Mouse (Mus musculus) adrenal gland, adult 2 months (tissue): Measurements from ENCODE around the gene Herpud2. TPM values are rescaled to one million over a fixed set of nuclear protein-coding genes. Genes with fewer than 3 reads are reported as not detected.
"Not testable (repeated sequence)": the region's sequence is repeated elsewhere in the genome, so short reads cannot be mapped to it uniquely, and the experiment has no call there.

Source experiments
- DNase-seq: peaks from one replicate; pipeline ENCODE4 v3.0.0; 2021
- polyA plus RNA-seq: library from polyadenylated mRNA; depleted of rRNA; stranded (reverse); fragments of >200 nt; gene quantifications from 2 replicates; pipeline ENCODE4 v1.2.3, GENCODE M21; 2012; rRNA removed
- total RNA-seq, 2 experiments: library from RNA; stranded (reverse); gene quantifications; 2 replicates each; pipeline ENCODE4 v1.2.3; 2021

The Herpud2 gene
- total and polyA plus RNA-seq, 3 experiments: 46.3 to 98.8 (median 51.0) TPM

DNA sequence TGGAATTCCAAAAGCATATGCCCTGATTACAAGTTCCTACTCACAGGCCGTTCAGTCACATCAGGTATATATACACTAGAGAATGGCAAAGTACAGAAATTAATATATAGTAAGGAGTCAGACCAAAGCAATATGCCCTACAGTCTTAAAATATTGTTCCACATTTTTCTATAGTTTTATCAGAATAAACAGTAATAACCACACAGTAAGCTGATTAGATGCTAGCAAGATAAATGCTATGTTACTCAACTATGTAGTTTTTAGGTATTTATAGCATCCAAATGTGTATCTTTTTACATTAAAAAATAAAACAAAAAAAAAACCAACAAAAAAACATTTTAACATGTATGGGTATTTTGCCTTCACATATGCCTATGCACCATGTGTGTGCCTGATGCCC, 5.7 kb downstream of the Herpud2 start:
- no peak for DNase-seq

DNA sequence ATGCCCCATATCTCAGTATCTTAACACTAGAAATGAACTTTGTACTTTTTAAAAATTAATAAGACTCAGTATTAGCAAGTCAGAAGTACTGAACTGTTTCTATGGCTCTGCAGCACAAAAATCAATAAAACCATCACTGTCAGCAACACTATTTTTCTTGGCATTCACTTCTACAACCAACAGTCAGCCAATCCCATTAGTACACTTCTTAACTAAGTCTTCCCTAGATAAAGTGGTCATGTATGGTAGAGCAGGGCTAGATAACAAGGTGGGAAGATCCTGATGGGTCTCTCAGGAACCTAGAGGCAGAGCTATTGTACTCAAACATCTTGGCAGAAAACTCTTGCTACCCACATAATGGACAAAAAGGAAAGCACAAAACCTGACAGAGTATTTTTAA, 7.7 kb downstream of the Herpud2 start:
- no peak for DNase-seq

DNA sequence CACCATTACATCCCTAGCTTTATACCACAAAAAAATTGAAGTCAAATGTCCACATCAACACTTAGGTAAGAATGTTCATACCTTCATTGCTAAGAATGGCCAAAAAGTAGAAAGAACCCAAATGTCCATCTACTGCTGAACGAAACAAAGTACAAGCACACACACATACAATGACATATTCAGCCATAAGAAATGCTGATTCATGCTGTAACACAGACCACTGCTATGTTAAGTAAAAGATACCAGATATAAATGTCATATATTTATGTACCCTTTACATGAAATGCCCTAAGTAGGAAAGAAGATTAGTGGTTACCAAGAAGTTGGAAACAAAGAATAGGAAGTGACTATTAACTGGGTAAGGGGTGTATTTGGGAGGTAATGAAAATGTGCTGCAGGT, 8.6 kb downstream of the Herpud2 start:
- DNase-seq: no peak

DNA sequence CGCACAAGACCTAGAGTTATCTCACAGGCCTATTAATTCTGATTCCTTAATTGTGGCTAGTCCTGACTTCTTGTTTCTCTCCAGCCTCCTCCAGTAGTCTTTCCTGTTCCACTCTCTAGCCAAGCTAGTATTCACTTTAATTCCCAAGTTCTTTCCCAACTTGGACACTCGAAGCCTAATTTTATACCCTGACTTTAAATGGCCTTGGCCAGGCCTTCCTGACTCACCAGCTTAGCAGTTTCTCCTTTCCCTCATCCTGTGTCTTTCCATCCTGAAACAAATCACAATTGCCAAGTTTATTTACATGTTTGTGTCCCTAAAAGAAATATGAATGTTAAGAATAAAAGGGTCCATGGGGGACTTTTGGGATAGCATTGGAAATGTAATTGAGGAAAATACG, 9.6 kb downstream of the Herpud2 start:
- DNase-seq: peak; percentile 55

DNA sequence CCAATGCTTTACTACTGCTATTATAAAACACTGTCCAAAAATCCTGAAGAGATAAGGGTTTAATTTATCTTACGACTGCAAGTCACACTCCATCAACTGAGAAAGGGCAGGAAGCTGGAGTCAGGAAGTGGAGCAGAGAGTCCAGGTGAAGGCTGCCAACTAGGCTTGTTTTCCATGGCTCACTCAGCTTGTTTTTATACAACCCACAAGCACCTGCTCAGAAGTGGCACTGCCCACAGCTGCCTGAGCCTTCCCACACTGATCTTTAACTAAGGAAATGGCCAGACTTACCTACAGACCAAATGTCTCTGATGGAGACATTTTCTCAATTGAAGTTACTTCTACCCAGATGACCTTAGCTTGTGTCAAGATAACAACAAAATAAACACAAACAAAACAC, 11.3 kb downstream of the Herpud2 start:
- peak; percentile 14 for DNase-seq

DNA sequence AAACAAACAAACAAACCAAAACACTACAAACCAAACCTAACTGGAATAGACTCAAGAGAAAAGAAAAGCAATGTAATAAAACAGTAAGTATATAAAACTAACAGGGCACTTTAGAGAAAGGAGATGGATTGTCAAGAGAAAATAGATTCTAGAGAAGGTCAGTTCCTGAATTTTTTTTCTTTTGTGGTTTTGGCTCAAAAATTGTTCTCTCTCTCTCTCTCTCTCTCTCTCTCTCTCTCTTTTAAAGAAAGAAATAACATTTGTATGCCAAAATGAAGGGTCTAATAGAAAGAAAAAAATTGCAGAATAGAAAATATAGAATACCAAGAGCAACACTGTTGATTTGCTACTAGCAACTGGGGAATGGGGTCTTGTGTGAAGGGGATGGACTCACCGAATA, 12.7 kb downstream of the Herpud2 start:
- no peak for DNase-seq

DNA sequence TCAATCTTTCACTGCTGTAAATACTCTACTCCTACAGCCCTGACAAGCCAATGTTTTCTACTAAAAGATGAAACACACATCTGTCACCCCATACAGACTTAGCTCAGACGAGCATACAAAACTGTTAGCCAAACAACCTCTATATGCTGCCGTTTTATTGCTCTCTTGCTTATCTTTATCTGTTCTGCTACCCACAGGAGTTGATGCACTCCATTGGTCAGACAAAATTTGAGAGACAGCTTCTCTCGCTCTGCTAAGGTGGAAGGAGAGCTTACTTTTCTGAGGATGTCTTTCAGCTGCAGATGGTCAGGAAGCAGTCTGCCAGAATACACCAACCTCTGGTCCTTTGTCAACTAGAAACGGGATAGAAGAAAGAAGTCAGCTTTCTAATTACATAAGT, 18.7 kb downstream of the Herpud2 start:
- no peak for DNase-seq

DNA sequence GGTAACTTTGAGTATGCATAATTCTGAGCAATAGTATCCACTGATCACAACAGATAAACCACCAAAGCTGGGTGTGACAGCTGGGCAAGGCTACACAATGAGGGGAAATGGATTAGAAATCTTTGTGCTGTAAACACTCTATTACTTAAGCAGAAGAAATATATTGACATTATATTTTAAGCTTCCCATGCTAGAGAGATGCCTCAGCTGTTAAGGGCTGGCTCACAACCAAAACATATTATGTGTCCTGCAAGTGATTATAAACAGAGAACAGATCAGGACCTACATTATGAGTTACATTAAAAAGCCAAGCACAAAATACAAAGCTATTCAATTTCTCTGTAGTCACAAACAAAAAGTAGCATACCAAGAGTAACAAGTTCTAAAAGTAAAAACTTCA, 19.4 kb downstream of the Herpud2 start:
- no peak for DNase-seq

DNA sequence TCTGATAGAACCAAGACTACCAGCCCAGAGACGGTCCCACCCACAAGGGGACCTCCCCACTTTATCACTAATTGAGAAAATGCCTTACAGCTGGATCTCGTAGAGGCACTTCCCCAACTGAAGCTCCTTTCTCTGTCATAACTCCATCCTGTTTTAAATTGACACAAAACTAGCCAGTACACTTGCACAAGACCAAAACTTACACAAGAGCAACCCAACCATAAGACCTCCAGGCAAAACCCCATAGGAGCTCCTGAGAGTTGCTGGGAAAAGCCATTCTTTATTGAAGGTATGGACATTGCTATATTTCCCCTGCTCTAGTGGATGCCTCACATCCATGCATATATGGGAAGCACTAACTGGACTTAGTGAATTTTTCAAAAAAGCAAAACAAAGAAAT, 27.6 kb downstream of the Herpud2 start:
- no peak for DNase-seq

DNA sequence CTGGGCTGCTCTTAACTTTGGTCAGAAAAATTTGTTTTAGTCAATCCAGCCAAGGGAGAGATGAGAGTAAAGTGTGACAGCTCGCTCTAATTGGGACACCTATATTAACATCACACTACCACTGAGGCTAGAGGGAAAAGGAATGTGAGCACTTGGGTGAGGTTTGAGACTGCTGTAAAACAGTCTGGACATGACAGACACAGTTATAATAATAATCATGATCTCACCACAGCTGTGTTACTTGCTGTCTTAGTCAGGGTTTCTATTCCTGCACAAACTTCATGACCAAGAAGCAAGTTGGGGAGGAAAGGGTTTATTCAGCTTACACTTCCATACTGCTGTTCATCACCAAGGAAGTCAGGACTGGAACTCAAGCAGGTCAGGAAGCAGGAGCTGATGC, 28.0 kb downstream of the Herpud2 start:
- not testable (repeated sequence) for DNase-seq

DNA sequence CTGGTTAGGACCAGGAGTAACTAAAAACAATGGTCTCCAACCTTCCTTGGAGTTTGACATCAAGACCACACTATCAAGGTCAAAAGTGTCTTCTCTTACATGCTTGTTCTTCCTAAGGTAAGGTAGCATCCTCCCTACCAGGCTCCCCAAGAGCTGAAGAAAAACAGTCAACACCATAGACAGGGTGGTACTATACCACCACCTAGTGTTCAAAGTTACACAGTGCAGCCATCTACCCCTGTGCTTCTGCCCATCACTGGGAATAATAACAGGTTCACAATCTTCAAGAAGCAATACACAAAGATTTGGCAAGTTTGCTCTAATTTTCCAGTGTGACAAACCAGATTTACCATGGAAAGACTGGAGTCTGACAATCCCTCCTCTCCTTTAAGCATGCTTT, 47.0 kb downstream of the Herpud2 start:
- DNase-seq: peak; percentile 31

DNA sequence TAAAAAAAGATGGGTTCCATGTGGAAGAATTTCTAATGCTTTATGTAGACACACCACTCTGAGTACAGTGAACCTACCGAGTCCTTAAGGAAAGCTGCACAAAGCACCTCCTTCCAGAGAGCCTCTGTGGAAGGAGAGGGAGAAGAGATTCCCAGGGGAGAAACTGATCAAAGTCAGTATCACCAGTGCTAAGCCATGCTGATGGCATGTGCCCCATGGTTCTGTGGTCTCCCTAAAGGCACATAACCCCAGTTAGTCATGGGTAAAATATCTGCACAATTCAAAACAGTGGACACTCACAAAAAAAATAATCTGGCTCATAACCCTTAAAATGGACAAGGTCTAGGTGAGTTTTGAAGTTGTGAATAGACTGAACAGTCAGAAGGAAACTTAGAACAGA, 48.7 kb downstream of the Herpud2 start:
- DNase-seq: no peak

DNA sequence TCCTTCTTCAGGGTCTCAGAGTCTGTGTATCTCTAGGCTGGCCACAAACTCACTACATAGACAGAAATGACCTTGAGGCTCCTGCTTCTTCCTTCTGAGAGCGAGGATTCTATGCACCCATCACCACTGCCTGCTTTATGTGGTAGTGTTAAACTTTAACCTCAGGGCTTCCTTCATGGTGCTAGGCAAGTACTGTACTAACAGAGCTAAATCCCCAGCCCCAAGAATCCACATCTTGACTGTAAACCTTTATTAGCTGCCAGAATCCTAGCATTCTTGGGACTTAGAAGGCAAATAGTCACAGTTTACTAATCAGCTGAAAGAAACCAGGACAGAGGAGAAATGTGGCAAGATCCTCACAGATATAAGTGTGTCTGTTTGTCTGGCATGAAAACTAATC, 60.8 kb downstream of the Herpud2 start:
- DNase-seq: no peak

DNA sequence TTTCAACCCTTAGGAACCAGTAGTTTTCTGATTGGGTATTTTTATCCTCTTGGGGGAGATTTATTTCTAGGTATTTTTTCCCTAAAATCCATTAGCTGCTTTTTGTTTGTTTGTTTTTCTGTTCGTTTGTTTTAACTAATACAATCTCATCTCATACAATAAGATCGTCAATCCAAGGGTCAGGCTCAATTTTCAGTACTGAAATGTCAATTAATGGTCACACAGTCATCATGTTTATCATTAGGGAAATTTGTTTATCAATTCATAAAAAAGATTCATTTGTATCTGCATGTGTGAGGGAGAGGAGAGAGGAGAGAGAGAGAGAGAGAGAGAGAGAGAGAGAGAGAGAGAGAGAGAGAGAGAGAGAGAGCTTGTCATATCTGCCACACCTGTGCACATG, 62.5 kb downstream of the Herpud2 start, which contains the start of gene Gm10181:
Gene Gm10181, plus strand, starts transcription at position 301 of the 400 bp plus-strand sequence.
- DNase-seq: no peak

DNA sequence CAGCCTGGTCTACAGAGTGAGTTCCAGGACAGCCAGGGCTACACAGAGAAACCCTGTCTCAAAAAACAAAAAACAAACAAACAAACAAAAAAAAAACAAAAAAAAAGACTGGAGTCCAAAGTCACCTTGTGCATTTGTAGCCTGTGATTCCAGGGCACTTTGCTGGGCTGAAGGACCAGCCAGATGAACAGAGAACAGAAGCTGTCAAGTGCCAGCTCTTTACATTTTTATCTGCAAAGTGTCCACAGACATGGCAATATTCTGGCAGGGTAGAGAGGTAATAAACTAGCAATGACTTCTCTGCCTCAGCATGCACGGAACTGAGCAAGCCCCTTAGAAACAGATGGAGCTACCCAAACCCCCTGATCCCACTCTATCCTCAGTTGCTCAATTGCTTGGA, 75.1 kb downstream of the Herpud2 start:
- DNase-seq: no peak

DNA sequence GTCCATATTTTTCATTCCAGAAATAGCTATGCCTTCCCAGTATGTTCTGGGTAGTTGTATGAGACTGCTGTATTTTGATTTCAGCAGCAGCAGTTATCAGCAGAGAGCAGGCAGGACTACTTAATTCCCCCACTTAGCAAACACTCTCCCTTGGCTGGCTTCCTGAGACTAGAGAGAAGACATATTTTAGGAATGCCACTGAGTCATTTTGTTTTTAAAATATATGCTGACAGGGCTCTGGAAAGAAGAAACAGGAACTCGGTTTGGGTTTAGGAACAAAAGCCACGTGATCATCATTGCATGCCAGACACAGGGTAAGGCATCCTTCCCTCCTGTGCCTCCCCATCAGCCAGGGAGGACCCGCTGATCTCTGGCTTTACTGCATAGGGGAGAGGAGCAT, 75.6 kb downstream of the Herpud2 start:
- DNase-seq: no peak

DNA sequence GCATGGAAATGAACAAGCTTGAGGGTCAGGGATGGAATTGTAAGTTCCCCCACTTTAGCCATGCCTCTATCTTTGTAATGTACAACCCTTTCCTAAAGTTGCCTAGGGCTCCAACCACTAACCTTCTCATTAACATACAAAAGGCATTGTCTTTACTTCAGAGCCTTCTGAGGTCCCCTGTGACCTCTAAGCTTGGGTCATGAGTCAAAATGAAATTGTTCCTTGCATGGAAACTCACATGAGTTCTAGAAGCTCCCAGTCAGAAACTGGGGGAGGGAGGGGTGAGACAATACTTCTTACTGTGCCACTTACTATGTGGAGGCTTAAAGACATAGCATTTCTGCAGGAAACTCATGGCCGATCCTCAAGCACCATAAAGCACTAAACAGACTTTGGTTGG, 79.0 kb downstream of the Herpud2 start:
- no peak for DNase-seq

DNA sequence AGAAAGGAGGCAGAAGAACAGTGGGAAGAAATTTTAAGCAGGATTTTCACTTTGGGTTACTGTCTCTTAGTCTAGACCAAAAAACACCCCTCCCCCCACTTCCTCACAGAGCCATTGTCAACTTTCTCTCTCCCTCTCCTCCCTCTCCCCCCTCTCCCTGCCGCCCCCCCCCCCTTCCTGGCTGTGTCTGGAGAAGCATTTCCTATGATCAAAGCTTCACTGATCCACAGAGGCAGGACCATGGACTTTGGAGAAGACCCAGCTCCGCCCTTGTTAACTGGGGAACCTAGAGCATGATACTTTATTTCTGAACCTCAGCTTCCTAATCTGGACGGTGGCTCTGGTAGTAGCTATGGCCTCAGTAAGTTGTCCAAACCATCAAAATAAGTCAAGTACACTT, 92.9 kb downstream of the Herpud2 start:
- DNase-seq: no peak

Other genes with a start within 250 kb of the Herpud2 start
- not detected for gene Gm10181, start 62.4 kb downstream of the Herpud2 start, total RNA-seq
- gene Gm10181, start 62.4 kb downstream of the Herpud2 start, polyA plus RNA-seq: not detected in 2 replicates
- gene Sept7, start 100.6 kb upstream of the Herpud2 start, total RNA-seq: 100 to 1,000 TPM; 116 to 125 TPM
- gene Sept7, start 100.6 kb upstream of the Herpud2 start, polyA plus RNA-seq: 1.4 and 1.8 TPM in 2 replicates